Comparison of ENCODE assay signal across 26 mouse cellular contexts in the genomic region with DNA sequence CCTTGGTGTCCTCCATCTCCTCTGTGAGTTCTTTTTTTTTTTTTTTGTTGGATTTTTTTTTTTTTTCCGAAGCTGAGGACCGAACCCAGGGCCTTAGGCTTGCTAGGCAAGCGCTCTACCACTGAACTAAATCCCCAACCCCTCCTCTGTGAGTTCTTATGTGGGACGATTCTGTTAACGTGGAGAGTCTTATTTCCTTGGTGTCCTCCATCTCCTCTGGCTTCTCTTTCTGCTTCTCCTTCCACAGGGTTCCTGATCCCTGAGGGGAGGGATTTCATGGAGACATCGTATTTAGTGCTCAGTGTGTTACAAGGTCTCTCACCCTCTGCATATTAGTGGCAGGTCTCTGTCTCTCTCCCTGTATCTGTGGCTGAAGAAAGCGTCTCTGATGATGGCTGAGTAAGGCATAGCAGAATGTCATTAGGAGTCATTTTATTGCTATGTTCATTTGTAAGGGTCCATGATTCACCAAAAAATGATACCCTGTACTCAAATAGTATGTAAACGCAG. TPM values are rescaled to one million over a fixed set of nuclear protein-coding genes. Genes with fewer than 3 reads are reported as not detected.
DNase-seq lines count a peak whose midpoint lies in the region; ATAC-seq lines count a peak whose summit lies in the region.
"Had no signal": no experiment of that assay in that cellular context is flagged by ENCODE, and none has a peak within 500 bp of the region (broad histone marks: within the 10 kb centered on the region; RNA-seq: fewer than 3 reads in every experiment).

No protein-coding gene starts in this region.

- H3K4me2 ChIP-seq in heart, embryonic 13.5 days: no peak overlapping the region
- peak overlapping the region; percentile 53 for H3K4me2 ChIP-seq in liver, embryonic 12.5 days
- H3K4me2 ChIP-seq: embryonic facial prominence, embryonic 12.5 days; neural tube, embryonic 12.5 days; stomach, embryonic 15.5 days had no signal

- H3K9me3 ChIP-seq in heart, embryonic 13.5 days: no peaks in the 10 kb centered on the region
- no peaks in the 10 kb centered on the region for H3K9me3 ChIP-seq in liver, embryonic 12.5 days (replicated peaks)
- H3K9me3 ChIP-seq: embryonic facial prominence, embryonic 12.5 days; megakaryocyte, embryonic 14.5 days; neural tube, embryonic 12.5 days; stomach, embryonic 15.5 days had no signal

- intact Hi-C loops in heart, postnatal 25 days (cut with DNase I): no loop called here

- ATAC-seq in heart, embryonic 13.5 days (ENCODE audit: extremely low read depth, insufficient number of reproducible peaks, low FRiP score, low TSS enrichment): no peak
- ATAC-seq in liver, embryonic 12.5 days: no peak
- ATAC-seq: CD4-positive, CD25-positive, alpha-beta regulatory T cell, adult 4 months; forebrain, embryonic 14.5 days; hindbrain, postnatal 0 days; intestine, embryonic 16.5 days had no signal

- no peaks in the 10 kb centered on the region for H3K27me3 ChIP-seq in heart, embryonic 13.5 days (replicated peaks)
- no peaks in the 10 kb centered on the region for H3K27me3 ChIP-seq in liver, embryonic 12.5 days (replicated peaks)
- H3K27me3 ChIP-seq: embryonic facial prominence, embryonic 12.5 days; megakaryocyte, embryonic 14.5 days; neural tube, embryonic 12.5 days; stomach, embryonic 15.5 days had no signal

- 0 out of 2 replicates have a peak overlapping the region, but pooled peaks have one; percentile 3 for H3K27ac ChIP-seq in heart, embryonic 13.5 days (replicated peaks)
- H3K27ac ChIP-seq in brown adipose tissue, adult 24 weeks (replicated peaks; ENCODE audit: low read depth, low read length): 0 out of 2 replicates have a peak overlapping the region, but pooled peaks have one; percentile 45
- H3K27ac ChIP-seq in liver, embryonic 12.5 days: peak overlapping the region; percentile 61
- H3K27ac ChIP-seq in macrophage: peak overlapping the region; percentile 89
- H3K27ac ChIP-seq: embryonic facial prominence, embryonic 12.5 days; hindbrain, postnatal 0 days; neural tube, embryonic 12.5 days; stomach, embryonic 15.5 days had no signal

- H3K4me3 ChIP-seq in heart, embryonic 13.5 days: no peak overlapping the region
- no peak overlapping the region for H3K4me3 ChIP-seq in brown adipose tissue, adult 24 weeks (ENCODE audit: insufficient read depth, low read depth, low read length)
- H3K4me3 ChIP-seq in liver, embryonic 12.5 days: no peak overlapping the region
- H3K4me3 ChIP-seq in macrophage (ENCODE audit: inconsistent target): no peak overlapping the region
- H3K4me3 ChIP-seq: embryonic facial prominence, embryonic 12.5 days; heart, adult 2 months; megakaryocyte, embryonic 14.5 days; neural tube, embryonic 12.5 days; stomach, embryonic 15.5 days had no signal

- no peaks in the 10 kb centered on the region for H3K79me2 ChIP-seq in macrophage (ENCODE audit: inconsistent target)

- H3K9ac ChIP-seq in heart, embryonic 13.5 days: no peak overlapping the region
- H3K9ac ChIP-seq in liver, embryonic 12.5 days: 0 out of 2 replicates have a peak overlapping the region, but pooled peaks have one; percentile 19
- H3K9ac ChIP-seq: embryonic facial prominence, embryonic 12.5 days; neural tube, embryonic 12.5 days; stomach, embryonic 15.5 days had no signal

- H3K4me1 ChIP-seq in heart, embryonic 13.5 days: peaks cover 31% of the 10 kb centered on the region
- no peaks in the 10 kb centered on the region; the same call in 1 of the 2 replicates for H3K4me1 ChIP-seq in brown adipose tissue, adult 24 weeks (ENCODE audit: control insufficient read depth, insufficient read depth, insufficient read length, low read length)
- H3K4me1 ChIP-seq in liver, embryonic 12.5 days: peaks cover 52% of the 10 kb centered on the region
- H3K4me1 ChIP-seq: embryonic facial prominence, embryonic 12.5 days; neural tube, embryonic 12.5 days had no signal

- no peaks in the 10 kb centered on the region for H3K36me3 ChIP-seq in heart, embryonic 13.5 days
- H3K36me3 ChIP-seq in liver, embryonic 12.5 days: no peaks in the 10 kb centered on the region
- H3K36me3 ChIP-seq in macrophage (ENCODE audit: inconsistent target): no peaks in the 10 kb centered on the region
- H3K36me3 ChIP-seq: embryonic facial prominence, embryonic 12.5 days; neural tube, embryonic 12.5 days; stomach, embryonic 15.5 days had no signal

- WGBS in heart, embryonic 13.5 days: 75% methylated on average over 8 of the region's 8 CpGs
- 70% methylated on average over 8 of the region's 8 CpGs for WGBS in liver, embryonic 12.5 days (ENCODE audit: insufficient replicate concordance)
- WGBS in macrophage (ENCODE audit: missing documents): 95% methylated on average over 5 of the region's 8 CpGs

- no peak for DNase-seq in heart, postnatal 25 days (ENCODE audit: low spot score)
- DNase-seq in retina, embryonic 14.5 days (ENCODE audit: low spot score): no peak
- no peak for DNase-seq in urinary bladder, adult 18-20 months (ENCODE audit: low spot score in 2 of 2)
- DNase-seq: adrenal gland, postnatal 36 days; cerebellum, adult 18-20 months; cerebellum, postnatal 14 days; gastrocnemius, postnatal 10 days; heart, adult 2 months; kidney, adult 9 months; kidney, postnatal 14 days; lung, adult 2 months; midbrain, embryonic 14.5 days; retina, postnatal 1 day; thymus, postnatal 36 days had no signal

RNA-seq across cellular contexts. Expression of gene Cdk20, which starts 29.1 kb away (rescaled TPM):
- 5.1 and 5.3 TPM in 2 replicates for polyA plus RNA-seq in heart, embryonic 13.5 days (2015; fragmentation: Nextera tagmentation; extraction: Ambion mirVana)
- 1 to 10 TPM; 2.7 to 4.4 TPM for total RNA-seq in heart, postnatal 25 days (2021)
- polyA plus RNA-seq in brown adipose tissue, adult 24 weeks (2012; ENCODE audit: insufficient read depth, insufficient read length, missing spikeins): 3.3 and 4.5 TPM in 2 replicates
- 5.2 and 5.5 TPM in 2 replicates for polyA plus RNA-seq in liver, embryonic 12.5 days (2016; fragmentation: Nextera tagmentation; extraction: Ambion mirVana)
- 10 to 100 TPM in 21 of 26 experiments, 1 to 10 TPM in 5; 4.9 to 56.3 (median 17.3) TPM for total RNA-seq in macrophage (2018; cell fraction: chromatin; rRNA removed)
- 10 to 100 TPM in 4 of 26 experiments, 1 to 10 TPM in 22; 2.5 to 12.5 (median 5.6) TPM for total RNA-seq in macrophage (2018; cell fraction: cytosol; rRNA removed)
- 10 to 100 TPM in 16 of 26 experiments, 1 to 10 TPM in 10; 2.7 to 45.9 (median 13.0) TPM for total RNA-seq in macrophage (2018; cell fraction: nucleus; rRNA removed)
- 11.3 to 20.3 TPM (median 11.6 TPM) in 3 replicates for polyA plus RNA-seq in macrophage (2018)

RNA-seq across cellular contexts. Expression of gene Ctsl, which starts 32.3 kb away (rescaled TPM):
- polyA plus RNA-seq in heart, embryonic 13.5 days (2015; fragmentation: Nextera tagmentation; extraction: Ambion mirVana): 257 and 294 TPM in 2 replicates
- total RNA-seq in heart, postnatal 25 days (2021): 100 to 1,000 TPM; 227 to 243 TPM
- polyA plus RNA-seq in brown adipose tissue, adult 24 weeks (2012; ENCODE audit: insufficient read depth, insufficient read length, missing spikeins): 155 and 172 TPM in 2 replicates
- 108 and 117 TPM in 2 replicates for polyA plus RNA-seq in liver, embryonic 12.5 days (2016; fragmentation: Nextera tagmentation; extraction: Ambion mirVana)
- total RNA-seq in macrophage (2018; cell fraction: chromatin; rRNA removed): 100 to 1,000 TPM in 15 of 26 experiments, 10 to 100 TPM in 11; 28.8 to 498 (median 136) TPM
- 1,000 to 10,000 TPM in 1 of 26 experiments, 100 to 1,000 TPM in 25; 292 to 1,007 (median 547) TPM for total RNA-seq in macrophage (2018; cell fraction: cytosol; rRNA removed)
- 1,000 to 10,000 TPM in 1 of 26 experiments, 100 to 1,000 TPM in 25; 266 to 1,797 (median 504) TPM for total RNA-seq in macrophage (2018; cell fraction: nucleus; rRNA removed)
- polyA plus RNA-seq in macrophage (2018): 822 to 3,190 TPM (median 998 TPM) in 3 replicates

Comparison
In these comparisons a context has a peak if more than half of its experiments do, and no peak if none do; other contexts are left out.
1. H3K27ac ChIP-seq: peak in every context shown above with its lines; median percentile 89 in macrophage; 61 in liver, embryonic 12.5 days; 45 in brown adipose tissue, adult 24 weeks; 3 in heart, embryonic 13.5 days.